Mouse (Mus musculus) adipose tissue, adult 10 weeks (tissue): ENCODE measurements around the gene Rhob. TPM values are rescaled to one million over a fixed set of nuclear protein-coding genes. Genes with fewer than 3 reads are reported as not detected.

Source experiments
- polyA plus RNA-seq: library from polyadenylated mRNA; stranded (reverse); fragments of 350-450 nt; fragmentation: Illumina TruSeq; extraction: RNeasy Lipid Tissue Mini Kit (QIAGEN cat#74804); gene quantifications from one replicate; pipeline ENCODE4 v1.2.3, GENCODE M21; 2014; ENCODE audit warnings: low read depth, low replicate concordance

Gene Rhob
- 130 TPM for polyA plus RNA-seq

GRCm38 (mm10) chr12:8499871-8500596, at the start of gene Rhob:
TSS of gene Rhob (minus strand) at chr12:8500009.

Other genes with a start within 250 kb of the Rhob start
- not detected for gene Gdf7, start 198.1 kb downstream of the Rhob start, polyA plus RNA-seq
- 20.9 TPM for gene Hs1bp3, start 186.6 kb downstream of the Rhob start, polyA plus RNA-seq
- 1.8 TPM for gene Slc7a15, start 99.1 kb upstream of the Rhob start, polyA plus RNA-seq
- 53.4 TPM for gene Pum2, start 174.1 kb upstream of the Rhob start, polyA plus RNA-seq